Mouse (Mus musculus) layer of hippocampus, adult 8-10 months (tissue): Measurements from ENCODE around the gene Nxph4. TPM values are rescaled to one million over a fixed set of nuclear protein-coding genes. Genes with fewer than 3 reads are reported as not detected.

Experiments used
- DNase-seq, 2 experiments: peaks; one replicate each; pipeline ENCODE4 v3.0.0; 2022; ENCODE audit warnings: low spot score in 2 of 2
- total RNA-seq, 4 experiments: library from RNA; stranded (reverse); gene quantifications; 2 replicates each; pipeline ENCODE4 v1.2.4; 2022

Gene Nxph4
- 1 to 10 TPM; 1.9 to 2.7 (median 2.3) TPM for total RNA-seq

GRCm38 (mm10) chr10:127534036-127534928 lies at the start of gene Nxph4:
Gene Nxph4, minus strand, starts transcription at chr10:127534559.
- DNase-seq = no peak

GRCm38 (mm10) chr10:127583649-127584048 lies 49.3 kb upstream of the Nxph4 start:
- no peak for DNase-seq

GRCm38 (mm10) chr10:127581291-127581690 lies 46.9 kb upstream of the Nxph4 start:
- no peak for DNase-seq

GRCm38 (mm10) chr10:127577982-127578381 lies 43.6 kb upstream of the Nxph4 start:
- DNase-seq = no peak

- DNase-seq = no peak
These were observed 42.8 kb upstream of the Nxph4 start for GRCm38 (mm10) chr10:127577156-127577555.

GRCm38 (mm10) chr10:127576381-127576961 lies 42.1 kb upstream of the Nxph4 start:
- peak in 1 of 2 experiments; percentile 52 for DNase-seq

GRCm38 (mm10) chr10:127575741-127576140 lies 41.4 kb upstream of the Nxph4 start:
- no peak for DNase-seq

GRCm38 (mm10) chr10:127572281-127572680 lies 37.9 kb upstream of the Nxph4 start:
- DNase-seq = no peak

- no peak for DNase-seq
These were observed 36.7 kb upstream of the Nxph4 start for GRCm38 (mm10) chr10:127570937-127571641.

- DNase-seq = no peak
These were observed 36.0 kb upstream of the Nxph4 start for GRCm38 (mm10) chr10:127570384-127570783.

GRCm38 (mm10) chr10:127569450-127569849 lies 35.1 kb upstream of the Nxph4 start:
- DNase-seq = peak in 1 of 2 experiments; percentile 69

GRCm38 (mm10) chr10:127566553-127567326 lies 32.4 kb upstream of the Nxph4 start:
- DNase-seq = no peak

GRCm38 (mm10) chr10:127564301-127564700 lies 29.9 kb upstream of the Nxph4 start:
- DNase-seq = no peak

GRCm38 (mm10) chr10:127563840-127564239 lies 29.5 kb upstream of the Nxph4 start:
- no peak for DNase-seq

GRCm38 (mm10) chr10:127561145-127561544 lies 26.8 kb upstream of the Nxph4 start:
- no peak for DNase-seq

- no peak for DNase-seq
These were observed 23.0 kb upstream of the Nxph4 start for GRCm38 (mm10) chr10:127557397-127557796.

- no peak for DNase-seq
These were observed 21.3 kb upstream of the Nxph4 start for GRCm38 (mm10) chr10:127555703-127556102.

- DNase-seq = no peak
These were observed 15.5 kb upstream of the Nxph4 start for GRCm38 (mm10) chr10:127549892-127550291.

- DNase-seq = no peak
These were observed 13.9 kb upstream of the Nxph4 start for GRCm38 (mm10) chr10:127548236-127548635.

GRCm38 (mm10) chr10:127546505-127546904 lies 12.1 kb upstream of the Nxph4 start:
- no peak for DNase-seq

GRCm38 (mm10) chr10:127544375-127544774 lies 10.0 kb upstream of the Nxph4 start:
- no peak for DNase-seq
